Mouse (Mus musculus): ENCODE data around the gene Cwc27. TPM values are rescaled to one million over a fixed set of nuclear protein-coding genes. Genes with fewer than 3 reads are reported as not detected.

Gene Cwc27
- total RNA-seq, 1 experiment from 2014 or later = 15.0 TPM

DNA sequence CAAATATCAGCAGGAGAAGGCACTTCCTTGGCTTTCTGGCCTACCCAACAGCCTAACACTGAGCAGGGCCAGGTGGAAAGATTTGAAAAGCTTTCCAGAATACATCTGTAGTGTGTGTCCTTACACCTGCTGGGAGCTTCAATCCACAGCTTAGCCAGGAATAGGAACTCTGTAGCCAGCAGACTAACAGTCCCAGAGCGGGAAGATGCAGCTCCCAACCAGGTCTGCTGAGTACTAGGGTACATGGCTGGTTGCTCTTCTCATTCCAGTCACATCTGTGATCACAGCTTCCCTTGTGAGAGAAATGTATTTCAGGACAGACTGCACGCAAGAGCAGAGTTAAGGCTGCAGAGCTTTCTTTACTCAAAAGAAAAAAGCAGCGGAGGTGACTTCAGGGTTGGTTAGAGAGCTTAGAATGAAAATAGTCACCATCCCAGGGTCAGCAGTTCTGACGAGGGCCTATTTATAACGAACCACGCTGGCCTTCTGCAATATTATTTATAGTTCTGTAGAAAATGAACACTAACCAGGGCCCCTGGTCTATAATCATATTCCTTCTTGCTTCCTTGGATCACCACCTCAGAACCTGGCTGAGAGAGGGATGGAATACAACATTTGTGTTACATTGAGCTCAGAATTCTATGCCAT, 171.0 kb downstream of the Cwc27 start:
- DNase-seq = no peak

DNA sequence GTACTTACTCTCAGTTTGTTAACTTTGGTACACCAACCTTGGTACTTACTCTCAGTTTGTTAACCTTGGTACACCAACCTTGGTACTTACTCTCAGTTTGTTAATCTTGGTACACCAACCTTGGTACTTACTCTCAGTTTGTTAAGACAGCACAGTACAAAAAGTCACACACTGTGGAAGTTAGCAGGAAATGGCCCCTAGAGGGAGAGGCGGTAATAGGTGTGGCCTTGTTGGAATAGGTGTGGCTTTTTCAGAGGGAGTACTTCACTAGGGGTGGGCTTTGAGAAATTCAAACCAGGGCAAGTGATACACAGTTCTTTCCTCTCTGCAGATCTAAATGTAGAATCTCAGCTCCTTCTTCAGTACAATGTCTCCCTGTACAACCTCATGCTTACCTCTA, 172.8 kb downstream of the Cwc27 start:
- no peak for DNase-seq

DNA sequence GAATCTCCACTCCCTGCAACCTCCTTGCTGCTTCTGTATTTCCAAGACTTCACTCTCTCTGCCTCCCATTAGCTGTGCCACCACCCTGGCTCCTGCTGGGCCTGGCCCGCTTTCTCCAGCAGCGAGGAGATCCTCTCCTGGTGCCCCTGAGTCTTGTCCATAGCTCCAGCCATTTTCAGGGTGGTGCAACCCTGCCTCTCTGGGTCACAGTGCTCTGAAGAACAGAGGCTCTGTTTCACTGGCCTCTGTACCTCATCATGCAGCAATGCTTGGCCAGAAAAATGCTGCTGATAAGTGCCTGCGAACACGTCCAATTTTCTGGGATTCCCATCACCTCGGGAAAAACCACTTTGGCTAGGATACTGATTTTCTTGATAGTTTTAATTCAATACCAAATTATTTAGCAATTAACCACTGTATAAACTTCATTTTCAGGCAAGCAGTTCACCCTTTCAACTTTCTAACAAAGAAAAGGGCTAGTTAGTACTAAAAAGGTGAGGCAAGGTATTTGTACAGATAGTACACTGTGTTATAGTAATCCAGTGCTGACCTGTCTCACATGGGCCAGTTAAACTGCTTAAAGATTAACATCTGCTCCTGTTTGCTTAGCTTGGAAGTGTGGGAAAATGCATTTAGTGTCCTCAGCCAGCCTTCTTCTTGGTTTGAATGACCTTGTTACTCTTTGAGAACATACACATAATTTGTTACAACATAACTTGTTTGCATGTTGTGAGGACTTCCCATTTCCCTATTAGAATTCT, 176.1 kb downstream of the Cwc27 start:
- no peak for DNase-seq

DNA sequence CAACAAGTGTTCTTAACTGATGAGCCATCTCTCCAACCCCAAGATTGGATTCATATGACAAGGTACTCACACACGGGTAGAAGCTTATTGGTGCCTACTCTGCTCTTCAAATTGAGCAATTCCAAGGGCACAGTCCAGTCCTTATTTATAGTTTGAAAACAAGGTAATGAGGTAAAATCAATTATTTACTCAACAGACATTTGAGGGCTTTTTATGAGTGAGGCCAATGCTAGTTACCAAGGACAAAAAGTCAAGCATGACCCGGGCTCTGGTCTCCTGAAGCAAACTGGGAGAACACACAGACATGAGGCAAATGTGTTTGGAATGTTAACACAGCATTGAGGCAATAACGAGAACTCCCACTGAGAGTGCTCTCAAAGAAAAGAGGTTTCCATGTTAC, 178.0 kb downstream of the Cwc27 start:
- no peak for DNase-seq

DNA sequence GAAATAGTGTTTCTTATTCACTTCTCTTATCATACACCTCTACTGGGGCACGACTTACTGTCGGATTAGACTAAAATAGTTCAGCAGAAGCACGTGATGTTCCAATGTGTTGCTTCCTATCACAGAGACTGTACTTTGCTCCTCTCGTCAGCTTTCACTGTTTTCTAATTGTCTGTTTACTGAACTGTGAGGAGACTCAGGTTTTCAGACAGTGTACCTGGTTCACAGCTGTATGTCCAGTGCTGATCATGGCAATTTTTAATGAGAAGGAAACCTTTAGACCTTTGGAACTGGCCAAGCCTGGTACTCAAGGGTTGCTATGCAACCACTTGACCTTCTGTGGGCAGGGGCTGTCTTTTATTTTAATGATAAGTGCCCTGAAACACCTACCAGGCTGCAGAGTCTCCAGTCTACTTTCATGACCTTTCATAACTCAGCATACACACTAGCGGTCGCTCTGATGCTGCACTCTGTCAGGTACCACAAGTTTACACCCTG, 180.9 kb downstream of the Cwc27 start:
- DNase-seq = no peak

DNA sequence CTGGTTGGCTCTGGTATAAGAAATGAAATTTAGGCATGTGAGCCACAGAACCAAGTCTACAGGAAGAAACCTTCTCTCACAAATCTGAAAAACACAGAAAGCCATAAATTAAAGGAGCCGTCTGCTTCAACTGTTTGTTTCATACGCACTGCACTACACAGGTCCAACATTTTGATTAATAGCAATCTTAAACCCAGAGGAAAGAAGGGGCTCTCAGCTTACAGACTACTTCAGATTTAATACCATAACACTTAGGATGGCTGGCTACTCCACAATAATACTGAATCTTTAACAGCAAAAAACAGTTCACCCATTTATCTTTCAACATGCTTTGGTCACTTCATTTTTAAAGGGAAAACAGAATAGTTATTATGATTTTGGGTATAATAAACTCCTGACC, 182.2 kb downstream of the Cwc27 start:
- no peak for DNase-seq

DNA sequence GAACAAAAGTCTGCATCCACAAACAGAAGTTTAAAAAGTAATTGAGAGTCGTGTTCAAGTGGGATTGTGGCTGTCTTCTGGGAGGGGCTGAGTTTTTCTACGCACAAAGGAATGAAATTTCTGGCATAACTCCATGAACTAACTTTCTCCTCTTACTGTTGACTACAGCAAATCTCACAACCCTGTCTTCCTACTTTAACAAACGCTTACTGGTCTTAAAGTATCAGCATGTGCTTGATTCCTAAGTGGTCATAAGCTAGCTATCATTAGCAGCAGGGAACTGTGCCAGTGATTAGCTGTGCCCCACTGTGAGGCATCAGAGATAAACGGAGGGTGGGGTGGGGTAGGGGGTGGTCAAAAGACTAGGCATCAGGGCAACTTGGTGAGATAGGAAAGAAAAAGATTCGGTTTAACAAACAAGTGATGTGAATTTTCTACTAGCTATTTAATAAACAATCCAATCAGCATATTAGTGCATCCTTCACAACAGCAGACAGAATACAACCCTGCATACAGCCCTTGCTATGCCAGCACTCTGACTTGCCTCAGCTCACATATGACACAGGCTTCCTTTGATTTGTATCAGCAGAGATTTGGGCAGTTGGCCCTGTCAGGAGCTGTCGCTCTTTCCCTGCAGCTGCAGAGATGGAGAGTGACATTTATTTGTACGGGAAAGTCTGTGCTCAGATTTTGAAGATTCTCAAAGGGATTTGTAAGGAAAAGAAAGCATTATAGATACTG, 184.3 kb downstream of the Cwc27 start:
- no peak for DNase-seq

DNA sequence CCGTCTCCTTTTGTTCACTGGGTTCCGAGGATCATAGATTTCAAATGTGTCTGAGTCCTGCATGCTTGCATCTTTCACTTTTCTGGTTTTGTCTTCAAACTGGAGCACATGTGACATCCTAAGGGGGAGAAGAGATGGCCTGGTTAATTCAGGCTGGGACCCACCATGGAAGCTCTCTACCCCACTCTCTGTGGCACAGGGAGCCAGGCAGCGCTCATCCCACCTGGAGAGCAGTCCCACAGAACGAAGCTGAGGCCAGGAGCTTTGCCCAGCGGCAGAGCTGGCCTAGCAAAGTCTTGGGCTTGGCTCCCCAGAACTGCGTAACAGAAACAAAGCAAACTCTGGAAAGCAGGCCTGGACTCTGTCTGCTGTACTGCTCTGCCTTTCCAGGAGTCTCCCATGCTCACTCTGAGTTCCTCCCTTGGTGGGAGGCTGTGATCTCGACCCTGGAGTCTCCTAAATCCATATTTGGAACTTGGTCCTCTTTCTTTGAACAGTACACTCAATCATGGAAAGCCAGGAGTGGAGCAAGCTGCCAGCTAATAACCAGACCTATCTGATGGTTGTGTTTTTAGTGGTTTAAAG, 185.2 kb downstream of the Cwc27 start:
- no peak for DNase-seq

DNA sequence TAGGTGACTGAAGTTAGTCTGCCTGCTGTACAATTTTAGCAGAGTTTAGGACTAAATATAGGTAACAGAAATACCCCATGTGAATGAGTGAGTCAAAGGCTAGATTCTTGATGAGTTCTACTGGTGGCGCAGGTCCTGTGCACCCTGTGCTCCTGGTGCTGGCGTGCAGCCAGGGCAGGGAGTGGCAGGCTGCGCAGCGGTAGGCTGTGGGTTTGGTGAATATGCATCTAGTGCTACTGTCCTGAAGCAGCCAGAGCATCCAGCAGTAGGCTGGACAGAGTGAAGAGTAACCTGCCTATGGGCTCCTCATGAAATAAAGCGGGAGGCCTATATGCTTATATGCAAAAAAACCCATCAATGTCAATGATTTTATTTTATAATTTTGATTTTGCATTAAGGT, 186.1 kb downstream of the Cwc27 start:
- DNase-seq = no peak

DNA sequence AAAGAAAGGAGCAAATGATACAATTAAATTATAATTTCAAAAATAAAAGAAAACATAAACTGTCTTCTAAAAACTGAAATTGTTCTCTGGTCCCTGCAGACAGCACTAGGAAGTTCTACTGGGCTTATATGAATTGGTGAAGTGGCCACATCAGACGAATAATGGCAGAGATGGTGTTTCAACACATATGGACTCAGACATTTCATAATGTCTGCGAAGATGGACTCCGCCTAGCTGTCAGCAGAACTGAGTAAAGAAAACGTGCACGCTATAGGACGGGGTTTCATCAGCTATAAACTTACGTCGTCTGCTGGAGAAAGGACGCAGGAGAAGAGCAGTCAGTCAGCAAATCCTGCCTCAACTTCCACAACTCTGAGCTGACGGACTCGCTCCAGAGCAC, 187.3 kb downstream of the Cwc27 start:
- no peak for DNase-seq

DNA sequence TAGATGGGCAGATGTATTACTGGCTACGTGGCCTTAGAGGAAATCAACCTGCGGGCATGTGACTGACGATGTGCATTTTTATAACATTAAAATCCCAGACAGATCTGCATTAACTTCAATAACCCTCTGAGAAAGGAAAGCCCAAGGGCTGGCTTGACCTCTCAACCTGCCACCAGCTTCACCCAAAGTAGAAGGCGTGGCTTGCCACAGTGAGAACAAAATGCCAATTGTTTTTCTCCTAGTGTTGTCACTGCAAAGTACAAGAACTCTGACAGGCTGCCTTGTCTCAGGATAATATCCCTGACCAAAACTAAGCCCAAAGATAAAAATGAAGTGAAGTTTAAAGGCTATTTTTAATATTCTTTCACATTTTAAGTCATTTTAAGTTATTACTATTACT, 188.9 kb downstream of the Cwc27 start:
- no peak for DNase-seq

DNA sequence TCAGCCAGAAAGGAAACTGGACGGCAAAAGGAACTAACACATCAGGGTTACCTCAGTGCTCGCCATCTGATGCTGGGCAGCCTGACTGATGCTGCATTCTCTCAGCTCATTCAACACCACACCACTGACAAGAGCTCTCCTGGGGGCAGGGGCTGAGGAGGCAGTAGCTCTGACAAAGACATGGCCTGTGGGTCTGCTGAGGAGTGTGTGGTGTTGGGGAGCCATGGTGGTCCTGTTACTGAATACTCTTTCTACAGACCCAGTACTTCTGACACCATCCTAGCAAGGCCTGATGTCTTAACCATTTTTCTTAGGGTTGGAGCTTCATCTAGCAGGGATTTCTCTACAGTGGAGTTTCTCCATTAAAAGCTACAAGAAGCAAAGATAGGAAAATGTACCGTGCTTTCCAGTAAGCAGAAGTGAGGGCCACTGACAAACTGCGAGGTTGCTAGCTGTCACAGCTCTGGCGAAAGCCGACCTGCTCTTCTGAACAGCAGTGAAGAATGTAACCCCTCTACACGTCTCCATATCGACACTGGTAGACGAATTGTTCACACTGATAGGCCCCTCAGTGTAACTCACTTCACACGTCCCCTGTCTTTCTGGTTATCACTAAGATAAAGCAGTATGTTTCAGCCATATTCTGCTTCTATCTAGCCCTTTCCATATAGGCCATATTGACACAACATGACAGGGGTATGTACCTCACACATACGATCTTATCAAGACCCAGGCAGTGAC, 189.6 kb downstream of the Cwc27 start:
- DNase-seq = no peak

DNA sequence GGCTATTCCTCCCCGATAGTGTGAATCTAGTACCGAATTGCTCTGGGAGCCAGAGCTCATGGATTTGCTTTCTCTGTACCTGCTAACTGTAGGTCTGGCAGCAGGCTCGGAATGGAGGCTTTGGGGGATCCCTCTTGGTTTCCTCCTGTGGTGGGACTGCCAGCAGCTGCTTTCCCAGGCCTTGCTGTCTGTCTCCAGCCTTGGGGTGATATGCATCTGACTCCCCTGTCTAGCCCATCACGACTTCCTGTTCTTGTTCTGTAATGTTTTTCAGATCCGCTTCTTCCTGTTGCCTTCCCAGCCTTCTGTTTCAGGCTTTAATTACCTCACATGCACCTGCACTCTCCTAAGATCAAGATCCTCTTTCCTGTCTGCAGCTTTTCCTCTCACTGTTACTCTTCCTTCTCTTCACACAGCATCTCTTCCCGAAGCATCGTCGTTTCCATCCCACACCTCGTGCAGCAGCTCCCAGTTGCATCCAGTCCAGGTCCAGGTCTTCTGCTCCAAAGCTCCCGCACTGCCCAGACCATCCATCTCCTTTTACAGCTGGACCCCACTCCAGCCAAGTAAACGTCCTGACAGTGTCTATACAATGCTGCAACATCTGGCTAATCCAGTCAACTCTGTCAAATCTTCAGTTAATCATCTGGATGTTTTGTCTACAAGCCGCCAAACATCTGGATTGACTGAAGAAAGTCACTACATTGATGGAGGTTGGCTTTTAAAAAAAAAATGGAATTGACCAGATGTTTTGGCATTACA, 193.6 kb downstream of the Cwc27 start:
- DNase-seq = no peak

DNA sequence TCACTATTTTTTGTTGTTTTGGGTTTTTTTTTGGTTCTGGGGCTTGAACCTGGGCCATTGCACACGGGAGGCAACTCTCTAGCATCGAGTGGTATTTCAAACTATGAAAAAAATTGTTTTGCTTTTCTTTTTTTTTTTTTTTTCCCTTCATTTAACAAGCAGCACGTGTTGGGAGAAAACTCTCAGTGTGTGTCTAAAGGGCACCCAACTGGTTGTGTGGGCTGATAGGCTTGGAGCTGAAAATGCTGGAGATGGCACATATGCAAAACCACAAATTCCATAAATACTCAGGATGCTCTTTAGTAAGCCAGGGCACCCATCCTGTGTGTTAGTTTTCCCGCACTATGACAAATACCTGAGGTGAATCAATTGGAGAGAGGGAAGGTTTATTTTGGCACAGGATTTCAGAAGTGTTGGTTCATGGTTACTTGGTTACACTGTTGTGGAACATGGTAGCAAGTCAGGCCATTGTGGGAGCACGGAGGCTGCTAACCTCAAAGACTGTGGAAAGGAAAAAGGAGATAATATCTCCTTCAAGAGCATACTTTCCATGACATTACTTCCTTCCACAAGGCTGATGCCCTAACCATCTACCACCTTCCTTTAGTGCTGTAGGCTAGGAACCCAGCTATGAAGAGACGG, 194.7 kb downstream of the Cwc27 start:
- DNase-seq = no peak

DNA sequence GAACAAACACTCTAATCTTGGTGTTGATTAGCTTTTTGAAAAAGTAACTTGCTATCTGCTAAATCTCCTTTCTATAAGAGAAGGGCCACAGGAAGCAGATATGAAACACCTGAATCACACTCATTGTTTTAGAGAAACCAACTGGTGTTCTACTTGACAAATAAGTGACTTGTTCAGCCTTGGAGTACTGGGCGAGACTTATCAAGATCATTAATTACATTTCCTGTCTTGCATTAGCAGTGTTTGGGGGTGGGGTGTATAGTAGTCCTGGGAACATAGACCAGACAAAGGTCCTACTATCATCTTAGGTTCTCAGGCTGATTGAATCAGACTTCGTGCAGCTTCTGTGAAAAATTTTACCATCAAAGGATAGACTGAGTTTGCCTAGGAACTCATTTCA, 196.5 kb downstream of the Cwc27 start:
- DNase-seq = no peak

DNA sequence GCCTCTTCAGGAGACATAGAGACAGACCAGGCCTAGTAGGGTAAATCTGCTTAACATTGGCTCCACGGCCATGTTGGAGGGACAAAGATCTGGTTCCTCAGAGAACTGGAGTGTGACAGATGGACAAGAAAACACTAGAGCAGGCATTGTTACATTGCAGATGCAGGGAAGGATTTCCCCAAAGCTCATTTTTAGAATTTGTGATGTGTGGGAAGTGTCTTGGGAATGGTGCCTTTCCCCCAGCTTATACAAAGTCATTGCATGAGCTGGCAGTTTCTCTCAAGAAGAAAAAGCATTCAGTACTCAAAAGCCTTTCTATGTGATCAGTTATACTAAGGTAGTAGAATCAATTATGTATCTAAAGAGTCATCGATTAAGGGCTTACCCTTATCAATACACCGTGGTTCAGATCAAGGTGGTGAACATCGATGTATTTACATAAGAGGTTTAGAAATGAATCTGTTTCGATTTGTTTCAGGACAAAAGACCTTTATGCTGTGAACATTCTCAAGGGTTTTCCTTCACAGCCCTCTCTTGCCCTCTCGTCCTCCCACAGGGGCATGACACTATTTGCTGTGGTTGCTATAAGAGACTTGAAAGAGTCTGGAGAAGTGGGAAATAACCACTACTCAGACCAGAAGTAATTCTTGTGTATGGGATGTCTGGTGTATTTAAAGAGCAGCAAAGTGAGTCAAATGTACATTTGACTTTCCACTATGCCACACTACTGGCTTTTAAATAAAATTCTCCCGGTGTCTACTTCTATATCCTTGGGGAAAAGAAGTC, 197.2 kb downstream of the Cwc27 start:
- DNase-seq = no peak

DNA sequence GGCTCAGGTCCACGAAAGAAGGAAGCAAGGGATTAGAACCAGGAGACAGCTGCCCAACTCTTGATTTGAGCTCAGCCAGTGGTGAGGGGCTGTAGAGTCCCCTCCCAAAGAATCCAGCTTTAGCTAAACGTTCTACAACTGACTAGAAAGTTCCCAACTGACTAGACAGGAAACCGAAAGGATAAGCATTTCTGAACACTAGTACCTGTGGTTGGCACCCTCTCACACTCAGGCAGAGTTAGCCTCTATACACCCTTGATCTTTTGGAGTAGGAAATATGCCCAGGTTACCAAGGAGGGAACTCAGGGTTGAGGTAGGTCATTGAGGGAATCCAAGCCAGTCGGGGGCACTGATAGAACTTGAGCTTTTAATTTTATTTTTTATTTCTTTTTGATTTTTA, 199.7 kb downstream of the Cwc27 start:
- no peak for DNase-seq

DNA sequence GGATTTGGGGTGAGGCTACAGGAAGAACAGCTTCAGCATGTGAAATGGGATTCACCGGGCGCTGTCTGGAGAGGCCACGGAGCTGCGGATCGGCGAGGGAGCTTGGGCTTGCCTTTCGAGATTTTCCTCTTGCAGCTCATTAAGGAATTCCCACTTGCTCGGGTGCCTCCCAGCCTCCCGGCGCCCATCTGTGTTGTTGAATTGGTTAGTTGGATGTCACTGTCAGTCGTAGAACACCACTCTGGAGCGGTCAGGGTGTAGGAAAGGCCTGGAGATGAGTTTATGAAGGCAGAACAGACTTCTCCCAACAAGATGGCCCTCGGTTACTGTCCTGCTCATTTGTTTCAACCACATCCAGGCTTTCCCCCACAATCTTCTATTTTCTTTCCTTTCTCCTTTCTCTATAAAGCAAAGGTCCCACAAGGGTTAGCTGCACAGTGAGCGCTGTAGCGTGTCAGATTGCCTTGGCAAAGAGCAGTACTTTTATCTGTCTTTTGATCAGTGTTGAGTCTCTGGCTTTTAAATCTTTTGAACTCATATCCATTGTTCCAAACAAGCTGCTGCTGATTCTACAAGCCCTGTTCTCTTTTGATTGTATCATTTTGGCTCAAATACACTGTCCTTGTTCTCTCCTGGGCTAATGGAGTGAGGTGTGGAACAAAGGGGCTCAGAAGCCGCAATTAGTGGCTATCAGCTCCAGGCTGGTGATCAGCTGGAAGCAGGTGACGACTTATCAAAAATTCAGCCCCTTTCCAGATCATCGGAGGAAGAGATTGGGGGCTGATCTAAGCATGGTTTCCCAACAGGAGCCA, 200.7 kb downstream of the Cwc27 start:
- DNase-seq = no peak

DNA sequence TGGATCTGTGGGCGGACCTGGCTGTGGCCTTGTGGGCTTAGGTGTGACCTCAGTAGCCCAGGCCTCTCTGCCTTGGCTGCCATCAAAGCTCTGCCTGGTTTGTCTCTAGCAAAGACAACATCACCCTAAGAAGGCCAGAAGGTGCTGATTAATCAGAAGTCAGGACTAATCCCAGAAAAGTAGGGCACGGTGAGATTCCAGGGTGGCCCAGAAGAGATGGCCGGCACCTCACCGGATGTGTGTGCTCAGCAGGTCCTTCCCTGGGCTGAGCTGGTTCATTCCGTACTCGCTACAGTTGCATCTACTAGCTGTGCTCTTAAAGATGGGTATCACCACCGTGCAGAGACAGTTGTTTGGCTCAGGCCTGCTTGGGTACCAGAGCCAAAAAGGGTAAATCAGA, 201.8 kb downstream of the Cwc27 start:
- no peak for DNase-seq
